Mouse (Mus musculus) embryonic fibroblast, embryonic 13.5 days (primary cell): ENCODE results near the gene Rgs6.

Source experiments
- CTCF ChIP-seq: IDR thresholded peaks from 2 replicates; pipeline ENCODE4 v1.5.1; 2011; ENCODE audit warnings: mild to moderate bottlenecking, control low read depth, low read length, moderate library complexity, borderline replicate concordance; ENCODE audit not compliant: insufficient read depth
- POLR2A ChIP-seq: IDR thresholded peaks from 2 replicates; pipeline ENCODE4 v1.6.1; 2011; ENCODE audit warnings: low read depth, mild to moderate bottlenecking, control low read depth, low read length, moderate library complexity

- TF ChIP-seq CTCF, result no peak
- TF ChIP-seq POLR2A, result no peak
Observed at GRCm38 (mm10) chr12:82701359-82701758, 113.3 kb downstream of the Rgs6 start.
